Comparison of ENCODE assay signal across 16 mouse cellular contexts in the genomic region with DNA sequence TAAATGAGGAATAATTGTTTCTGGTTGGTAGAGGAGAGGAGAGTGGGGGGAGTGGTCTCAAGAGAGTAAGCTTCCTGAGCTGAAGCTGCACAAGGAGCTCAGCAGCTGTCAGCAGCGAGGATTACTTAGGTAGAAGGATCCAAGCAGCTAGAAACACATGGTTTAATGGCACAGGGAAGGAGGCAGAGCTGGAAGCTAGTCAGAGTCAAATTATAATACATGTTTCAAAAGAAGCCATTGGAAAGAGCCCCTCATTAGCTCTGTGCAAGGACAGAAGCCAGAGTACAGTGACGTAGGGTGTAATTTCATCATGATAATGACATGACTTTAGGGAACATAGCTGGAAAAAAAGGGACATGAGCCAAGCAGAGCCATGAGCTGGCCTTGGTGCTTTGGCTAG.
A peak's percentile ranks its signal among the peaks of the same experiment; 100 is the strongest.
DNase-seq lines count a peak whose midpoint lies in the region; ATAC-seq and TF ChIP-seq lines count a peak whose summit lies in the region.
"Had no signal": no experiment of that assay in that cellular context is flagged by ENCODE, and none has a peak within 500 bp of the region (broad histone marks: within the 10 kb centered on the region; RNA-seq: fewer than 3 reads in every experiment).

No protein-coding gene starts in this region.

- 21% methylated on average over 2 of the region's 2 CpGs for WGBS in hindbrain, embryonic 15.5 days
- 18% methylated on average over 2 of the region's 2 CpGs for WGBS in midbrain, postnatal 0 days
- 45% methylated on average over 2 of the region's 2 CpGs for WGBS in intestine, embryonic 16.5 days

- H3K4me3 ChIP-seq in hindbrain, embryonic 15.5 days, result no peak overlapping the region
- no peak overlapping the region for H3K4me3 ChIP-seq in midbrain, postnatal 0 days (ENCODE audit: low read depth, low read length)
- no peak overlapping the region for H3K4me3 ChIP-seq in intestine, embryonic 16.5 days (ENCODE audit: low read length)
- H3K4me3 ChIP-seq: embryonic facial prominence, embryonic 13.5 days; intestine, embryonic 15.5 days; lung, embryonic 15.5 days; megakaryocyte, embryonic 14.5 days had no signal

- no peaks in the 10 kb centered on the region for H3K27me3 ChIP-seq in hindbrain, embryonic 15.5 days
- H3K27me3 ChIP-seq in midbrain, postnatal 0 days (ENCODE audit: insufficient read depth, low read length), result no peaks in the 10 kb centered on the region
- no peaks in the 10 kb centered on the region for H3K27me3 ChIP-seq in intestine, embryonic 16.5 days (replicated peaks; ENCODE audit: control insufficient read depth, insufficient read depth, low read length)
- H3K27me3 ChIP-seq: CH12.LX; embryonic facial prominence, embryonic 13.5 days; intestine, embryonic 15.5 days; lung, embryonic 15.5 days; megakaryocyte, embryonic 14.5 days had no signal

- no peaks in the 10 kb centered on the region for H3K36me3 ChIP-seq in hindbrain, embryonic 15.5 days
- H3K36me3 ChIP-seq in midbrain, postnatal 0 days (ENCODE audit: insufficient read depth, low read length), result no peaks in the 10 kb centered on the region
- H3K36me3 ChIP-seq in intestine, embryonic 16.5 days (ENCODE audit: control insufficient read depth, insufficient read depth, low read length), result no peaks in the 10 kb centered on the region
- H3K36me3 ChIP-seq: embryonic facial prominence, embryonic 13.5 days; intestine, embryonic 15.5 days; lung, embryonic 15.5 days had no signal

- no peak overlapping the region for H3K9ac ChIP-seq in hindbrain, embryonic 15.5 days
- no peak overlapping the region for H3K9ac ChIP-seq in midbrain, postnatal 0 days (replicated peaks; ENCODE audit: low read length, poor library complexity, severe bottlenecking)
- no peak overlapping the region for H3K9ac ChIP-seq in intestine, embryonic 16.5 days (ENCODE audit: low read depth, low read length)
- H3K9ac ChIP-seq: embryonic facial prominence, embryonic 13.5 days; intestine, embryonic 15.5 days; lung, embryonic 15.5 days had no signal

- H3K4me1 ChIP-seq in hindbrain, embryonic 15.5 days (replicated peaks), result peaks cover 13% of the 10 kb centered on the region
- H3K4me1 ChIP-seq in midbrain, postnatal 0 days (ENCODE audit: insufficient read depth, low read length), result peaks cover 3% of the 10 kb centered on the region; the same call in 1 of the 2 replicates
- no peaks in the 10 kb centered on the region for H3K4me1 ChIP-seq in intestine, embryonic 16.5 days (ENCODE audit: control insufficient read depth, insufficient read depth, low read length)
- H3K4me1 ChIP-seq: embryonic facial prominence, embryonic 13.5 days; intestine, embryonic 15.5 days; lung, embryonic 15.5 days had no signal

- no peak for TF ChIP-seq CTCF in midbrain, postnatal 0 days (IDR thresholded peaks at IDR 0.05)

- ATAC-seq in hindbrain, embryonic 15.5 days (ENCODE audit: low FRiP score, low read depth), result peak; percentile 64
- ATAC-seq in midbrain, postnatal 0 days (ENCODE audit: low FRiP score), result peak; percentile 53
- no peak for ATAC-seq in cerebellum, adult (ENCODE audit: insufficient number of reproducible peaks, low FRiP score, low TSS enrichment)
- no peak for ATAC-seq in intestine, embryonic 16.5 days
- ATAC-seq: intestine, embryonic 15.5 days had no signal

- peak; percentile 16 for DNase-seq in adrenal gland, adult 2 months
- no peak for DNase-seq in adrenal gland, adult 18-20 months (ENCODE audit: low spot score in 2 of 2)
- peak; percentile 2 to 22 for DNase-seq in adrenal gland, postnatal 36 days
- peak; percentile 33 for DNase-seq in midbrain, postnatal 0 days (ENCODE audit: low spot score)
- no peak for DNase-seq in urinary bladder, postnatal 4 days (ENCODE audit: low spot score in 2 of 2)
- DNase-seq: cerebellum, postnatal 25 days; kidney, postnatal 10 days had no signal

- H3K27ac ChIP-seq in hindbrain, embryonic 15.5 days (replicated peaks), result peak overlapping the region; percentile 57
- peak overlapping the region; percentile 18; the same call in 1 of the 2 replicates for H3K27ac ChIP-seq in midbrain, postnatal 0 days (ENCODE audit: low read depth, low read length)
- no peak overlapping the region for H3K27ac ChIP-seq in intestine, embryonic 16.5 days (ENCODE audit: low read length)
- H3K27ac ChIP-seq: embryonic facial prominence, embryonic 13.5 days; intestine, embryonic 15.5 days; lung, embryonic 15.5 days had no signal

- no peaks in the 10 kb centered on the region for H3K9me3 ChIP-seq in hindbrain, embryonic 15.5 days
- H3K9me3 ChIP-seq in midbrain, postnatal 0 days (ENCODE audit: low read length), result no peaks in the 10 kb centered on the region
- H3K9me3 ChIP-seq in intestine, embryonic 16.5 days (ENCODE audit: control insufficient read depth, low read length), result no peaks in the 10 kb centered on the region
- H3K9me3 ChIP-seq: embryonic facial prominence, embryonic 13.5 days; intestine, embryonic 15.5 days; lung, embryonic 15.5 days had no signal

- H3K4me2 ChIP-seq in hindbrain, embryonic 15.5 days, result no peak overlapping the region; the same call in 1 of the 2 replicates
- H3K4me2 ChIP-seq in midbrain, postnatal 0 days (ENCODE audit: low read depth, low read length, poor library complexity, severe bottlenecking), result no peak overlapping the region
- H3K4me2 ChIP-seq in intestine, embryonic 16.5 days (ENCODE audit: low read depth, low read length), result no peak overlapping the region
- H3K4me2 ChIP-seq: embryonic facial prominence, embryonic 13.5 days; intestine, embryonic 15.5 days; liver, embryonic 11.5 days; lung, embryonic 15.5 days had no signal

Comparison
In these comparisons a context has a peak if more than half of its experiments do, and no peak if none do; other contexts are left out.
1. DNase-seq: peak in adrenal gland, adult 2 months (single experiment), adrenal gland, postnatal 36 days (2 of 2) and midbrain, postnatal 0 days (single experiment); none in adrenal gland, adult 18-20 months (0 of 2) and urinary bladder, postnatal 4 days (0 of 2).
2. ATAC-seq: peak in hindbrain, embryonic 15.5 days (single experiment) and midbrain, postnatal 0 days (single experiment); none in cerebellum, adult (single experiment) and intestine, embryonic 16.5 days (single experiment).